Mouse (Mus musculus): Measurements from ENCODE around the gene Gdf5. TPM values are rescaled to one million over a fixed set of nuclear protein-coding genes. Genes with fewer than 3 reads are reported as not detected.
A peak's percentile ranks its signal among the peaks of the same experiment; 100 is the strongest.
"Not testable (repeated sequence)": the region's sequence is repeated elsewhere in the genome, so short reads cannot be mapped to it uniquely, and the experiment has no call there.

Gene Gdf5
- total RNA-seq, 1 experiment from 2014 or later = not detected

- peak; percentile 56 to 70; a peak in 3 of 4 replicates for ATAC-seq (replicated peaks in 1 of 2; ENCODE audit: insufficient read depth in 1 of 2, low FRiP score in 2 of 2, low TSS enrichment in 1 of 2, low read depth in 1 of 2, poor library complexity in 2 of 2, severe bottlenecking in 2 of 2)
These were observed 902 bp upstream of the Gdf5 start for GRCm38 (mm10) chr2:155946069-155946468.

GRCm38 (mm10) chr2:155945580-155945979 is 413 bp upstream of the Gdf5 start:
- no peak for ATAC-seq (replicated peaks in 1 of 2; ENCODE audit: insufficient read depth in 1 of 2, low FRiP score in 2 of 2, low TSS enrichment in 1 of 2, low read depth in 1 of 2, poor library complexity in 2 of 2, severe bottlenecking in 2 of 2)

- ATAC-seq (replicated peaks in 1 of 2; ENCODE audit: insufficient read depth in 1 of 2, low FRiP score in 2 of 2, low TSS enrichment in 1 of 2, low read depth in 1 of 2, poor library complexity in 2 of 2, severe bottlenecking in 2 of 2) = no peak
These were observed 482 bp downstream of the Gdf5 start for GRCm38 (mm10) chr2:155944685-155945084.

- ATAC-seq (replicated peaks in 1 of 2; ENCODE audit: insufficient read depth in 1 of 2, low FRiP score in 2 of 2, low TSS enrichment in 1 of 2, low read depth in 1 of 2, poor library complexity in 2 of 2, severe bottlenecking in 2 of 2) = no peak
These were observed 1.7 kb downstream of the Gdf5 start for GRCm38 (mm10) chr2:155943463-155943862.

GRCm38 (mm10) chr2:155941697-155942442 is 3.3 kb downstream of the Gdf5 start:
- ATAC-seq (replicated peaks in 1 of 2; ENCODE audit: insufficient read depth in 1 of 2, low FRiP score in 2 of 2, low TSS enrichment in 1 of 2, low read depth in 1 of 2, poor library complexity in 2 of 2, severe bottlenecking in 2 of 2) = no peak

- no peak for ATAC-seq (replicated peaks in 1 of 2; ENCODE audit: insufficient read depth in 1 of 2, low FRiP score in 2 of 2, low TSS enrichment in 1 of 2, low read depth in 1 of 2, poor library complexity in 2 of 2, severe bottlenecking in 2 of 2)
These were observed 4.5 kb downstream of the Gdf5 start, which contains the start of gene Gm15557 for GRCm38 (mm10) chr2:155940681-155941080. Gene Gm15557, plus strand, starts transcription at chr2:155940728.

- peak; percentile 74 to 82; a peak in 3 of 4 replicates for ATAC-seq (replicated peaks in 1 of 2; ENCODE audit: insufficient read depth in 1 of 2, low FRiP score in 2 of 2, low TSS enrichment in 1 of 2, low read depth in 1 of 2, poor library complexity in 2 of 2, severe bottlenecking in 2 of 2)
These were observed 5.2 kb downstream of the Gdf5 start for GRCm38 (mm10) chr2:155939897-155940529.

- ATAC-seq (replicated peaks in 1 of 2; ENCODE audit: insufficient read depth in 1 of 2, low FRiP score in 2 of 2, low TSS enrichment in 1 of 2, low read depth in 1 of 2, poor library complexity in 2 of 2, severe bottlenecking in 2 of 2) = peak; percentile 94 to 98
These were observed 15.4 kb downstream of the Gdf5 start, which contains the start of gene Uqcc1 for GRCm38 (mm10) chr2:155929531-155930442. Gene Uqcc1, minus strand, starts transcription at chr2:155930310.

- ATAC-seq (replicated peaks in 1 of 2; ENCODE audit: insufficient read depth in 1 of 2, low FRiP score in 2 of 2, low TSS enrichment in 1 of 2, low read depth in 1 of 2, poor library complexity in 2 of 2, severe bottlenecking in 2 of 2) = no peak
These were observed 16.3 kb downstream of the Gdf5 start for GRCm38 (mm10) chr2:155928711-155929345.

GRCm38 (mm10) chr2:155925213-155925612 is 20.0 kb downstream of the Gdf5 start:
- ATAC-seq (replicated peaks in 1 of 2; ENCODE audit: insufficient read depth in 1 of 2, low FRiP score in 2 of 2, low TSS enrichment in 1 of 2, low read depth in 1 of 2, poor library complexity in 2 of 2, severe bottlenecking in 2 of 2) = not testable (repeated sequence)

GRCm38 (mm10) chr2:155923143-155923542 is 22.0 kb downstream of the Gdf5 start:
- ATAC-seq (replicated peaks in 1 of 2; ENCODE audit: insufficient read depth in 1 of 2, low FRiP score in 2 of 2, low TSS enrichment in 1 of 2, low read depth in 1 of 2, poor library complexity in 2 of 2, severe bottlenecking in 2 of 2) = no peak

GRCm38 (mm10) chr2:155914684-155915083 is 30.5 kb downstream of the Gdf5 start:
- ATAC-seq (replicated peaks in 1 of 2; ENCODE audit: insufficient read depth in 1 of 2, low FRiP score in 2 of 2, low TSS enrichment in 1 of 2, low read depth in 1 of 2, poor library complexity in 2 of 2, severe bottlenecking in 2 of 2) = peak; percentile 49 to 51; a peak in 1 of 4 replicates

- no peak for ATAC-seq (replicated peaks in 1 of 2; ENCODE audit: insufficient read depth in 1 of 2, low FRiP score in 2 of 2, low TSS enrichment in 1 of 2, low read depth in 1 of 2, poor library complexity in 2 of 2, severe bottlenecking in 2 of 2)
These were observed 41.5 kb downstream of the Gdf5 start for GRCm38 (mm10) chr2:155903632-155904008.

GRCm38 (mm10) chr2:155902989-155903631 is 42.1 kb downstream of the Gdf5 start:
- ATAC-seq (replicated peaks in 1 of 2; ENCODE audit: insufficient read depth in 1 of 2, low FRiP score in 2 of 2, low TSS enrichment in 1 of 2, low read depth in 1 of 2, poor library complexity in 2 of 2, severe bottlenecking in 2 of 2) = no peak

GRCm38 (mm10) chr2:155895046-155895735 is 50.0 kb downstream of the Gdf5 start:
- no peak for ATAC-seq (replicated peaks in 1 of 2; ENCODE audit: insufficient read depth in 1 of 2, low FRiP score in 2 of 2, low TSS enrichment in 1 of 2, low read depth in 1 of 2, poor library complexity in 2 of 2, severe bottlenecking in 2 of 2)

GRCm38 (mm10) chr2:155894307-155895045 is 50.7 kb downstream of the Gdf5 start:
- ATAC-seq (replicated peaks in 1 of 2; ENCODE audit: insufficient read depth in 1 of 2, low FRiP score in 2 of 2, low TSS enrichment in 1 of 2, low read depth in 1 of 2, poor library complexity in 2 of 2, severe bottlenecking in 2 of 2) = no peak

All from hematopoietic stem cell, adult 5-6 weeks (primary cell).